Mouse (Mus musculus): ENCODE results near the gene Ccnq. TPM values are rescaled to one million over a fixed set of nuclear protein-coding genes. Genes with fewer than 3 reads are reported as not detected.
"Not testable (repeated sequence)": the region's sequence is repeated elsewhere in the genome, so short reads cannot be mapped to it uniquely, and the experiment has no call there.

Ccnq gene
- polyA plus RNA-seq, 2 experiments = 18.3 to 19.8 TPM

DNA sequence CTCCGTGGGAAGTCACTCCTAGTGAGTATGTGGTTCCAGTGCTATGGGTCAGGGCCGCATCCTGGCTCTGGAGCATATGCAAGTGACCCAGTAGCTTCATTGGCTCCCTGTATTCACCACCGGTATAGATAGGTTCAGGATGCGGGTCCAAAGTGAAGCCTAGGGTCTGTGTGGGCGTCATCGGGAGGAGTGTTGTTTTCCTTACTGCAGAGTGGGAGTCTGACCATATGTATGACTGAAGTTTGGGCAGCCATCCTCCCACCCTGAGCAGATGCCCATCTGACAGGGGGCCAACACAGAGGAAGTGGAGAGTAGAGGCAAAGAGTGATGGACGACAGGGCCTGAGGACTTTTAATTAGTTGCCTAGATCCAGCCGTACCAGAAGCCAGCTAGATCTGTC, 12.8 kb upstream of the Ccnq start:
- no peak overlapping the region for H3K9ac ChIP-seq (replicated peaks)
- WGBS (ENCODE audit: insufficient replicate concordance) = 71% methylated on average over 8 of the region's 8 CpGs
- ATAC-seq (ENCODE audit: insufficient read depth) (no peak), DNase-seq (ENCODE audit: low read depth in 3 of 3, low spot score in 3 of 3) (no peak)
- no peaks in the 10 kb centered on the region for H3K4me1 ChIP-seq (replicated peaks; ENCODE audit: control insufficient read depth in 2 of 2, insufficient read depth in 2 of 2, low read length in 1 of 2)
- no peak overlapping the region for H3K27ac ChIP-seq
- TF ChIP-seq CTCF (IDR thresholded peaks at IDR 0.05; ENCODE audit: low read depth) = no peak
- no peak for TF ChIP-seq EP300 (IDR thresholded peaks at IDR 0.05; ENCODE audit: low read depth)
- H3K27me3 ChIP-seq (ENCODE audit: control insufficient read depth, insufficient read depth, low read length) = no peaks in the 10 kb centered on the region
- H3K4me2 ChIP-seq (ENCODE audit: low read depth) = no peak overlapping the region
- H3K9me3 ChIP-seq (ENCODE audit: control insufficient read depth, low read length) = no peaks in the 10 kb centered on the region
- no peaks in the 10 kb centered on the region for H3K36me3 ChIP-seq (replicated peaks; ENCODE audit: control insufficient read depth, insufficient read depth, low read depth)
- H3K4me3 ChIP-seq (ENCODE audit: insufficient read depth in 1 of 2, low read depth in 2 of 2, low read length in 2 of 2) = no peak overlapping the region

DNA sequence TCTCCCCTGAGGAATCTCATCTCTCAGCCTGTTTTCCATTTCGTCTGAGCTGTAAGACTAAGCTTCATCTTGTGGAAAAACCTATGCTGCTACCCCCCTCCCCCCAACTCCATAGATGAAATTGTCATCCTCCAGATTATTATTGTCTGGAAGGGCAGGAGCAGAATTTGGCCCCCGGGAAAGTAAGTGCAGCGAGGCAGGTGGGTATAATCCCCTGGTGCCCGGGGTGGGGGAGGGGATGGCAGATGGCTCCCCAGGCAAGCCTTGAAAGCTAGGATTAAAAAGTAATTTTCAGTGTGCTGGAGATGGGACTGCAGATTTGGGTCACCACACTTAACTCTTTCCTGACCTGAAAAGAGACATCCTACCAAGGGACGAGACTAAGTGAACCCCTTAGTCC, 10.7 kb upstream of the Ccnq start:
- ATAC-seq (ENCODE audit: insufficient read depth) (no peak), DNase-seq (ENCODE audit: low read depth in 3 of 3, low spot score in 3 of 3) (no peak)
- H3K9me3 ChIP-seq (ENCODE audit: control insufficient read depth, low read length) = no peaks in the 10 kb centered on the region
- no peaks in the 10 kb centered on the region for H3K27me3 ChIP-seq (ENCODE audit: control insufficient read depth, insufficient read depth, low read length)
- no peak overlapping the region for H3K4me2 ChIP-seq (ENCODE audit: low read depth)
- H3K4me3 ChIP-seq (ENCODE audit: insufficient read depth in 1 of 2, low read depth in 2 of 2, low read length in 2 of 2) = no peak overlapping the region
- no peak overlapping the region for H3K27ac ChIP-seq
- no peak overlapping the region for H3K9ac ChIP-seq (replicated peaks)
- no peaks in the 10 kb centered on the region for H3K4me1 ChIP-seq (replicated peaks; ENCODE audit: control insufficient read depth in 2 of 2, insufficient read depth in 2 of 2, low read length in 1 of 2)
- WGBS (ENCODE audit: insufficient replicate concordance) = 62% methylated on average over 5 of the region's 5 CpGs
- no peaks in the 10 kb centered on the region for H3K36me3 ChIP-seq (replicated peaks; ENCODE audit: control insufficient read depth, insufficient read depth, low read depth)
- no peak for TF ChIP-seq CTCF (IDR thresholded peaks at IDR 0.05; ENCODE audit: low read depth)

DNA sequence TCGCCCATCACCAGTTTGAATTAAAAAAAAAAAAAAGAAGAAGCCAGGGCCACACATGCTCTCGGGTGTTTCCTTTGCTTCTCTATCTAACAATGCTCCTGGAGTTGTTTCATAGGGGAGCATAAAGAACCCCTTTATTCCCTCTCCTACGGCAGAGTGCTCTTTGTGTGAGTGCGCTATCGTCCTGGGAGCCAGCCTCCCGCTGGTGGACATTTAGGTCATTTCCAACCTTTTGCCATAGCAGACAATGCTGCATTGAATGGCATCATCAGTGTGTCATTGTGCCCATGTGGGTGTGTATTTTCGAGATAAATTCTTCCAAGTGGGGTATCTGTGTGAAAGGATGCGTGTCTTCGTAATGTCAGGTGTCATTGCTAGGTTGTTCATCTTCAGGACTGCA, 9.6 kb upstream of the Ccnq start:
- Histone ChIP-seq H3K36me3 (replicated peaks; ENCODE audit: control insufficient read depth, insufficient read depth, low read depth) (no peaks in the 10 kb centered on the region), H3K4me2 (ENCODE audit: low read depth) (no peak overlapping the region), H3K4me1 (replicated peaks; ENCODE audit: control insufficient read depth in 2 of 2, insufficient read depth in 2 of 2, low read length in 1 of 2) (no peaks in the 10 kb centered on the region), H3K9me3 (ENCODE audit: control insufficient read depth, low read length) (no peaks in the 10 kb centered on the region), H3K9ac (replicated peaks) (no peak overlapping the region), H3K27ac (no peak overlapping the region), H3K27me3 (ENCODE audit: control insufficient read depth, insufficient read depth, low read length) (no peaks in the 10 kb centered on the region), H3K4me3 (ENCODE audit: insufficient read depth in 1 of 2, low read depth in 2 of 2, low read length in 2 of 2) (no peak overlapping the region)
- no peak for DNase-seq (ENCODE audit: low read depth in 3 of 3, low spot score in 3 of 3)
- TF ChIP-seq EP300 (IDR thresholded peaks at IDR 0.05; ENCODE audit: low read depth) (no peak), CTCF (IDR thresholded peaks at IDR 0.05; ENCODE audit: low read depth) (no peak)
- no peak for ATAC-seq (ENCODE audit: insufficient read depth)
- WGBS (ENCODE audit: insufficient replicate concordance) = 69% methylated on average over 9 of the region's 9 CpGs

DNA sequence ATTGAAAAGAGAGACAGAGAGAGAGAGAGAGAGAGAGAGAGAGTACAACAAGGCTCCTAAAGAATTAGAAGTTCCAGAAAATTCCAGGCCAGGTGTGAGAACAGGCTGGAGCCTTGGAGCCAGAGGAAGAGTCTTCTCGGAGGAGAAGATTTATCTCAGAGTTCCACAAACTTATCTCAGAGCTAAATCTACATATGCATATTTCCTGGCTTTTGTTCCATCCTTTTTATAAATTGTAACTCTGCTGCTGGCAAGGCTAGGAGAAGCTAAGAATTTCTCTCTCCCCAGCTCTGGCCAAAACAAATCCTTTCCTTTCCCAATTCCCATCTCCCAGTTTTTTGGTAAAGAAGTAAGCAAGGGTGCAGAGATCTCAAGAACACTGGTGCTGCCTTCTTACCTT, 3.8 kb upstream of the Ccnq start:
- H3K4me1 ChIP-seq (replicated peaks; ENCODE audit: control insufficient read depth in 2 of 2, insufficient read depth in 2 of 2, low read length in 1 of 2) = peaks cover 3 to 11% of the 10 kb centered on the region in 2 experiments
- H3K36me3 ChIP-seq (replicated peaks; ENCODE audit: control insufficient read depth, insufficient read depth, low read depth) = no peaks in the 10 kb centered on the region
- no peak overlapping the region for H3K4me3 ChIP-seq (ENCODE audit: insufficient read depth in 1 of 2, low read depth in 2 of 2, low read length in 2 of 2)
- no peaks in the 10 kb centered on the region for H3K9me3 ChIP-seq (ENCODE audit: control insufficient read depth, low read length)
- DNase-seq (ENCODE audit: low read depth in 3 of 3, low spot score in 3 of 3) = no peak
- no peak overlapping the region for H3K9ac ChIP-seq (replicated peaks)
- no peak overlapping the region for H3K4me2 ChIP-seq (ENCODE audit: low read depth)
- ATAC-seq (ENCODE audit: insufficient read depth) = no peak
- TF ChIP-seq CTCF (IDR thresholded peaks at IDR 0.05; ENCODE audit: low read depth) (no peak), EP300 (IDR thresholded peaks at IDR 0.05; ENCODE audit: low read depth) (no peak)
- H3K27ac ChIP-seq = no peak overlapping the region
- 27% methylated on average over 1 of the region's 1 CpGs for WGBS (ENCODE audit: insufficient replicate concordance)
- no peaks in the 10 kb centered on the region for H3K27me3 ChIP-seq (ENCODE audit: control insufficient read depth, insufficient read depth, low read length)

DNA sequence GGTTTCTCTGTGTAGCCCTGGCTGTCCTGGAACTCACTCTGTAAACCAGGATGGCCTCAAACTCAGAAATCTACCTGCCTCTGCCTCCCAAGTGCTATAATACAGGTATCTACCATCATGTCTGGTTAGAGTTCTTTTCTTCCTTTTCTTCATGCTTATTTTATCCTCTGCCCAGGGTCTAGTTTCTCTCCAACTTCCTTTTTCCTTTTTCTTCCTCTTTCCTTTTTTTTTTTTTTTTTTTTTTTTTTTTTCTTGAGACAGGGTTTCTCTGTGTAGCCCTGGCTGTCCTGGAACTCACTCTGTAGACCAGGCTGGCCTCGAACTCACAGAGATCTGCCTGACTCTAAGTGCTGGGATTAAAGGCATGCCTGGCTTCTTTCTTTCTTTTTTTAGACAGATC, 2.6 kb upstream of the Ccnq start:
- not testable (repeated sequence) for ATAC-seq (ENCODE audit: insufficient read depth); H3K9me3 ChIP-seq (ENCODE audit: control insufficient read depth, low read length)

DNA sequence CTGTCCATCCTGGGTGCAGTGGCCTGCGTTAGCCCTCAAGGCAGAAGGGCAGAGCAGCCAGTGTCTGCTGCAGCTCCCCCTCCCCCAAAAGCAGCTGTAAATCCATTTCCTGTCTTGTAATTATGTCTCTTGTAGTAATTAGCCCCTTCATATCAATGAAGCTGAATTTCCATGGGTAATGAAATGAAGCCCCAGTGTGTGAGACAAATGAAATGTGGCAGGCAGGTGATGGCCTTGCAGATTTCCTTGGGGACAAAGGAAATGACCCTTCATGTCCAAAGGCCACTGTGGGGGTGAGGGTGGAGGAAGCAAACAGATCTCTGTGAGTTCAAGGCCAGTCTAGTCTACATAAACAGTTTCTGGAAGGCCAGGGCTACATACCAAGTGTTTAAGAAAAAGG, 1.7 kb upstream of the Ccnq start:
- H3K9ac ChIP-seq (replicated peaks) = no peak overlapping the region
- no peak overlapping the region for H3K4me2 ChIP-seq (ENCODE audit: low read depth)
- ATAC-seq (ENCODE audit: insufficient read depth) = no peak
- no peaks in the 10 kb centered on the region for H3K36me3 ChIP-seq (replicated peaks; ENCODE audit: control insufficient read depth, insufficient read depth, low read depth)
- peaks cover 3 to 11% of the 10 kb centered on the region in 2 experiments for H3K4me1 ChIP-seq (replicated peaks; ENCODE audit: control insufficient read depth in 2 of 2, insufficient read depth in 2 of 2, low read length in 1 of 2)
- H3K9me3 ChIP-seq (ENCODE audit: control insufficient read depth, low read length) = no peaks in the 10 kb centered on the region
- no peak for DNase-seq (ENCODE audit: low read depth in 3 of 3, low spot score in 3 of 3)
- H3K27ac ChIP-seq = no peak overlapping the region
- H3K4me3 ChIP-seq (ENCODE audit: insufficient read depth in 1 of 2, low read depth in 2 of 2, low read length in 2 of 2) = no peak overlapping the region
- no peaks in the 10 kb centered on the region for H3K27me3 ChIP-seq (ENCODE audit: control insufficient read depth, insufficient read depth, low read length)
- 72% methylated on average over 1 of the region's 1 CpGs for WGBS (ENCODE audit: insufficient replicate concordance)
- TF ChIP-seq CTCF (IDR thresholded peaks at IDR 0.05; ENCODE audit: low read depth) (no peak), EP300 (IDR thresholded peaks at IDR 0.05; ENCODE audit: low read depth) (no peak)

More for the DNA sequence above, 2.6 kb upstream of the Ccnq start:
- not testable (repeated sequence) for DNase-seq (ENCODE audit: low read depth in 3 of 3, low spot score in 3 of 3); H3K27ac ChIP-seq; H3K36me3 ChIP-seq (replicated peaks; ENCODE audit: control insufficient read depth, insufficient read depth, low read depth); H3K9ac ChIP-seq (replicated peaks); H3K4me3 ChIP-seq (ENCODE audit: insufficient read depth in 1 of 2, low read depth in 2 of 2, low read length in 2 of 2); H3K27me3 ChIP-seq (ENCODE audit: control insufficient read depth, insufficient read depth, low read length); H3K4me2 ChIP-seq (ENCODE audit: low read depth)
- 52% methylated on average over 1 of the region's 1 CpGs for WGBS (ENCODE audit: insufficient replicate concordance)
- H3K4me1 ChIP-seq (replicated peaks; ENCODE audit: control insufficient read depth in 2 of 2, insufficient read depth in 2 of 2, low read length in 1 of 2) = peaks cover 3 to 11% of the 10 kb centered on the region in 2 experiments
